In genomic region chr2:32029636-32030035, GRCm38 (mm10) we compare ENCODE assay signal across 11 mouse cellular contexts. TPM values are rescaled to one million over a fixed set of nuclear protein-coding genes. Genes with fewer than 3 reads are reported as not detected.
DNase-seq lines count a peak whose midpoint lies in the region; TF ChIP-seq lines count a peak whose summit lies in the region.
"Had no signal": no experiment of that assay in that cellular context is flagged by ENCODE, and none has a peak within 500 bp of the region (broad histone marks: within the 10 kb centered on the region; RNA-seq: fewer than 3 reads in every experiment).

No protein-coding gene starts in this region.

- intact Hi-C loops in left cerebral cortex, postnatal 25 days (cut with DNase I) = no loop called here

- 64% methylated on average over 3 of the region's 3 CpGs for WGBS in kidney, adult 2 months

- H3K36me3 ChIP-seq in kidney, adult 2 months (ENCODE audit: control insufficient read depth, insufficient read depth, low read length) = peaks cover 8% of the 10 kb centered on the region

- peak; percentile 13 for DNase-seq in kidney, adult 2 months
- DNase-seq in kidney, postnatal 14 days = no peak
- DNase-seq in brain, adult 2 months (ENCODE audit: low read depth, low spot score) = peak; percentile 78
- peak; percentile 67 to 69 for DNase-seq in cerebellum, postnatal 14 days
- peak; percentile 43 to 81 for DNase-seq in left cerebral cortex, postnatal 25 days (ENCODE audit: low spot score in 2 of 2)
- DNase-seq in spleen, postnatal 4 days (ENCODE audit: low spot score in 2 of 2) = no peak
- DNase-seq in adrenal gland, postnatal 10 days = no peak
- no peak for DNase-seq in neural tube, embryonic 10.5 days (ENCODE audit: extremely low spot score, low spot score)
- DNase-seq: heart, adult 2 months had no signal

- no peak for TF ChIP-seq CTCF in kidney, adult 2 months (conservative IDR thresholded peaks at IDR 0.05; ENCODE audit: insufficient read depth, insufficient read length, low read depth, low read length)

- H3K4me1 ChIP-seq in kidney, adult 2 months (ENCODE audit: control insufficient read depth, insufficient read depth, low read length) = no peaks in the 10 kb centered on the region
- H3K4me1 ChIP-seq: liver, embryonic 15.5 days; midbrain, embryonic 15.5 days had no signal

- TF ChIP-seq POLR2A in kidney, adult 2 months (IDR thresholded peaks at IDR 0.05; ENCODE audit: low read depth, low read length) = no peak

- H3K27me3 ChIP-seq in kidney, adult 2 months (replicated peaks; ENCODE audit: control insufficient read depth, insufficient read depth, low read length) = no peaks in the 10 kb centered on the region
- H3K27me3 ChIP-seq: liver, embryonic 15.5 days; midbrain, embryonic 15.5 days had no signal

- H3K27ac ChIP-seq in kidney, adult 2 months (ENCODE audit: insufficient read depth, low read depth, low read length) = no peak overlapping the region
- H3K27ac ChIP-seq: heart, adult 2 months; liver, embryonic 15.5 days; midbrain, embryonic 15.5 days had no signal

- H3K4me3 ChIP-seq in kidney, adult 2 months (ENCODE audit: insufficient read depth, low read depth, low read length) = no peak overlapping the region
- H3K4me3 ChIP-seq: heart, adult 2 months; liver, embryonic 15.5 days; midbrain, embryonic 15.5 days had no signal

RNA-seq across cellular contexts. Expression of gene Fam78a, which starts 55.0 kb away (rescaled TPM):
- 2.6 and 4.9 TPM in 2 replicates for polyA plus RNA-seq in kidney, adult 2 months (2012; rRNA removed)
- 1 to 10 TPM; 4.2 to 6.6 TPM for total RNA-seq in left cerebral cortex, postnatal 25 days (2021)
- total RNA-seq in adrenal gland, postnatal 10 days (2021) = 1 to 10 TPM; 3.2 to 5.4 TPM

RNA-seq across cellular contexts. Expression of gene Nup214, which starts 55.4 kb away (rescaled TPM):
- polyA plus RNA-seq in kidney, adult 2 months (2012; rRNA removed) = 41.3 and 41.8 TPM in 2 replicates
- total RNA-seq in left cerebral cortex, postnatal 25 days (2021) = 10 to 100 TPM; 47.7 to 61.0 TPM
- total RNA-seq in adrenal gland, postnatal 10 days (2021) = 10 to 100 TPM; 47.4 to 57.8 TPM

Comparison
In these comparisons a context has a peak if more than half of its experiments do, and no peak if none do; other contexts are left out.
1. DNase-seq: peak in kidney, adult 2 months (single experiment), brain, adult 2 months (single experiment), cerebellum, postnatal 14 days (2 of 2) and left cerebral cortex, postnatal 25 days (2 of 2); none in kidney, postnatal 14 days (single experiment), spleen, postnatal 4 days (0 of 2), adrenal gland, postnatal 10 days (single experiment) and neural tube, embryonic 10.5 days (single experiment).